Mouse (Mus musculus) intestine, embryonic 16.5 days (tissue): Measurements from ENCODE around the gene Slc23a4. TPM values are rescaled to one million over a fixed set of nuclear protein-coding genes. Genes with fewer than 3 reads are reported as not detected.

ENCODE experiments used
- ATAC-seq: fragments of 200-750 bp; cut with Nextera tagmentation; 2 replicates; pipeline ENCODE4 v1.8.0; 2017; ENCODE audit warnings: moderate TSS enrichment, moderate library complexity
- H3K27ac ChIP-seq: fragments of 300-500 bp; sonication (generic); 2 replicates; pipeline ENCODE4 v1.5.1; 2014; ENCODE audit warnings: mild to moderate bottlenecking, low read length
- H3K27me3 ChIP-seq: fragments of 300-500 bp; sonication (generic); replicated peaks from 2 replicates; pipeline ENCODE4 v1.6.1; 2014; ENCODE audit warnings: low read length, control low read depth, mixed read lengths; ENCODE audit not compliant: control insufficient read depth, insufficient read depth
- H3K36me3 ChIP-seq: fragments of 300-500 bp; sonication (generic); 2 replicates; pipeline ENCODE4 v1.6.1; 2014; ENCODE audit warnings: low read length, control low read depth; ENCODE audit not compliant: control insufficient read depth, insufficient read depth
- H3K4me1 ChIP-seq: fragments of 300-500 bp; sonication (generic); 2 replicates; pipeline ENCODE4 v1.6.1; 2014; ENCODE audit warnings: low read length, control low read depth, mixed read lengths; ENCODE audit not compliant: control insufficient read depth, insufficient read depth
- H3K4me2 ChIP-seq: fragments of 300-500 bp; sonication (generic); 2 replicates; pipeline ENCODE4 v1.6.1; 2014; ENCODE audit warnings: low read depth, low read length, control low read depth
- H3K4me3 ChIP-seq: fragments of 300-500 bp; sonication (generic); 2 replicates; pipeline ENCODE4 v1.5.1; 2014; ENCODE audit warnings: mild to moderate bottlenecking, low read length
- H3K9ac ChIP-seq: fragments of 300-500 bp; sonication (generic); 2 replicates; pipeline ENCODE4 v1.6.1; 2014; ENCODE audit warnings: low read depth, low read length
- H3K9me3 ChIP-seq: fragments of 300-500 bp; sonication (generic); 2 replicates; pipeline ENCODE4 v1.6.1; 2016; ENCODE audit warnings: low read length, control low read depth; ENCODE audit not compliant: control insufficient read depth
- WGBS: fragments of 180-500 bp; shearing (Covaris S2); extraction: QIAGEN DNeasy Blood & Tissue Kit; methylation state at CpG from one replicate; pipeline ENCODE4 v1.1.7; 2014; 5-methylcytosine and 5-hydroxymethylcytosine counted together
- polyA plus RNA-seq: library from polyadenylated mRNA; unstranded; fragments of >200 nt; fragmentation: Nextera tagmentation; extraction: Ambion mirVana; gene quantifications from 2 replicates; pipeline ENCODE4 v1.2.1, GENCODE M21; 2015

Slc23a4 gene
- polyA plus RNA-seq, 1 experiment from 2014 or later, result 11.1 TPM

DNA sequence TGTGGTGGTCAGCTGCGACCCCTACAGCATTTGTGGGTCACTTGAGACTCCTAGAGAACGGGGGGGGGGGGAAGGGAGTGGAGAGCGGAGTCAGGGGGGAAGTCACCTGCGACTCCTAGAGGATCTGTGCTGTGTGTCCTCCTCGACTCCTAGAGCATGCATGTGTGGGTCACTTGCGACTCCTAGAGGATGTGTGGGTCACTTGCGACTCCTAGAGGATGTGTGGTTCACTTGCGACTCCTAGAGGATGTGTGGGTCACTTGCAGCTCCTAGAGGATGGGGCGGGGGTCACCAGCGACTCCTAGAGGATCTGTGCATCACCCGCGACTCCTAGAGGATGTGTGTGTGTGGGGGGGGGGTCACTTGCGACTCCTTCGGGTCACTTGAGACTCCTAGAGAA is 66.3 kb downstream of the Slc23a4 start:
- Histone ChIP-seq H3K4me1 (no peaks in the 10 kb centered on the region), H3K27me3 (no peaks in the 10 kb centered on the region), H3K9me3 (no peaks in the 10 kb centered on the region), H3K9ac (no peak overlapping the region), H3K36me3 (no peaks in the 10 kb centered on the region), H3K27ac (no peak overlapping the region), H3K4me3 (no peak overlapping the region), H3K4me2 (no peak overlapping the region)
- peak; percentile 26; the same call in 1 of the 2 replicates for ATAC-seq
- WGBS, result 57% methylated on average over 14 of the region's 14 CpGs

DNA sequence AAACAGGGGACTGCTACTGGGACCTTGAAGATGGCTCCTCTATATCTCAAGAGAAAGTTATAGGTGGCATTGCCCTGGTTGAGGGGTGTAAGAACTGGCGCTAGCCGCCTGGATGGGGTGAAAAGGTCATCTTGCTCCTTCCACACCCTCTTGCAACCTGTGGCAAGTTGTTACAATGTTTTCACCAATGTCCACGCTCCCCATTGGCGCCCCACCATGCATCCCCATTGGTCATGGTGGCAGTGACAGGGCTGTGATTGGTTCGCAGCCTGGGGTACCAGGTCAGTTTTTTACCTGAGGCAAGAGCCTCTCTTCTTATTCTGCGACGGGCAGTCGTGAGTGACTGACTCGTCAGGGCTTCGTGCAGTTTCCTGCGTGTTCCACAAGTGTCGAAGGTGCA is 67.6 kb downstream of the Slc23a4 start:
- no peaks in the 10 kb centered on the region for H3K4me1 ChIP-seq
- no peaks in the 10 kb centered on the region for H3K27me3 ChIP-seq
- no peak overlapping the region for H3K27ac ChIP-seq
- WGBS, result 93% methylated on average over 12 of the region's 12 CpGs
- no peak for ATAC-seq
- H3K9ac ChIP-seq, result no peak overlapping the region
- no peaks in the 10 kb centered on the region for H3K36me3 ChIP-seq
- no peak overlapping the region for H3K4me3 ChIP-seq
- no peaks in the 10 kb centered on the region for H3K9me3 ChIP-seq
- H3K4me2 ChIP-seq, result no peak overlapping the region

DNA sequence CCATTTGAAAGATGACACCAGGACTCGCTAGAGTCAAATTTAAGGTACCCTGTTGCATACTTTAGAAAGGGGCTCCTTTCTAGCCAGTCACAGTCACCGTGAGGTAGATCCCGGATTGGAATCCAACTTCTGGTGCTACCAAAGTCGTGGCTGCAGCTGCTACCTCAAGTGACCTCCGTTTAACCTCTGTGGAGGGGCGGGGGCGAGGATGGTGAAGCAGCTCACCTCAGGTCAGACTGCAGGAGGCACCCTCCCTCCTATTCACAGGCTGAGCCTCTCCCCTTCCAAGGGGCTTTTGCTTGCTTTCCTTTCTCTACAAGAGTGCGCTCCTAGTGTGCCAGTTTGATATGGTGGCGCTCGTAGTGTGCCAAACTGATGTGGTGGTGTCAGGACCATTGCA is 68.2 kb downstream of the Slc23a4 start, which contains the start of gene Stra8:
TSS of gene Stra8 (plus strand) at position 208 of the 400 bp plus-strand sequence.
- no peaks in the 10 kb centered on the region for H3K36me3 ChIP-seq
- no peaks in the 10 kb centered on the region for H3K4me1 ChIP-seq
- H3K27me3 ChIP-seq, result no peaks in the 10 kb centered on the region
- WGBS, result 45% methylated on average over 10 of the region's 10 CpGs
- H3K9ac ChIP-seq, result no peak within 1 kb of the TSS
- ATAC-seq, result no peak
- no peak within 1 kb of the TSS for H3K27ac ChIP-seq
- H3K4me2 ChIP-seq, result no peak within 1 kb of the TSS
- H3K9me3 ChIP-seq, result no peaks in the 10 kb centered on the region
- no peak within 1 kb of the TSS for H3K4me3 ChIP-seq

DNA sequence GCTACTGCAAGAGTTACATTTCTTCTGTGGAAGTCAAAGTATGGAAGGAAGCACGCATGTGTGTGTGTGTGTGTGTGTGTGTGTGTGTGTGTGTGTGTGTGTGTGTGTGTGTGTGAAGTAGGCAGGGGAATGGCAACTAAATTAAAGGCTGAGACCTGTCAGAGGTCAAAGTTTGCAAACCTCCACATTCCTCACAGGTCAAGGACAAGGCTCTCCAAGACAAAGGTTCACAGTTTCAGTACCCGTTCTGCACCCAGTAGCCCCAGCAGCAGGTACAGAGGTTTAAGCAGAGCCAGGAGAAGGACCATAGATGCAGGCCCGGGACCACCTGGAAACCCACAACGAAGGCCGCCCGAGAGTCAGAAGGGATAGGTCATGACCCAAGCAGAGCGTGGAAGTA is 69.1 kb downstream of the Slc23a4 start:
- Histone ChIP-seq H3K36me3 (no peaks in the 10 kb centered on the region), H3K4me3 (no peak overlapping the region), H3K9me3 (no peaks in the 10 kb centered on the region), H3K27me3 (no peaks in the 10 kb centered on the region), H3K9ac (no peak overlapping the region), H3K27ac (no peak overlapping the region), H3K4me1 (no peaks in the 10 kb centered on the region), H3K4me2 (no peak overlapping the region)
- 73% methylated on average over 7 of the region's 7 CpGs for WGBS
- no peak for ATAC-seq

DNA sequence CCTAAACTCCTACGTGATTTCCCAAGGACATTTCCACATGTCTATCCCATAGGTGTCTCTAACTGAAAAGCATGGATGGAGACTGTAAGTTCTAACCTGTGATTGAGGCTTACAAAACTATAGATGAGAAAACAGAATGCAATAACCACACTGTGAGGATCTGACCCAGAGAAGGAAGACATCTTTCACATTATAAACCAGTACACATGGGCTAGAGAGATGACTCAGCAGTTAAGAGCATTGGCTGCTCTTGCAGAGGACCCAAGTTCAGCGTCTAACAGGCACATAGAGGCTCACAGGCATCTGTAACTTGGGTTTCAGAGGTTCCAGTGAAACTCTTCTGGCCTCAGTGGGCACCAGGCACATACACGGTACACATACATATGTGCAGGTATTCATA is 73.7 kb downstream of the Slc23a4 start:
- H3K4me2 ChIP-seq, result no peak overlapping the region
- no peak overlapping the region for H3K4me3 ChIP-seq
- H3K27ac ChIP-seq, result no peak overlapping the region
- ATAC-seq, result no peak
- H3K9ac ChIP-seq, result no peak overlapping the region
- H3K36me3 ChIP-seq, result no peaks in the 10 kb centered on the region
- WGBS, result 85% methylated on average over 3 of the region's 3 CpGs
- H3K4me1 ChIP-seq, result peaks cover 6% of the 10 kb centered on the region
- H3K9me3 ChIP-seq, result no peaks in the 10 kb centered on the region
- no peaks in the 10 kb centered on the region for H3K27me3 ChIP-seq

DNA sequence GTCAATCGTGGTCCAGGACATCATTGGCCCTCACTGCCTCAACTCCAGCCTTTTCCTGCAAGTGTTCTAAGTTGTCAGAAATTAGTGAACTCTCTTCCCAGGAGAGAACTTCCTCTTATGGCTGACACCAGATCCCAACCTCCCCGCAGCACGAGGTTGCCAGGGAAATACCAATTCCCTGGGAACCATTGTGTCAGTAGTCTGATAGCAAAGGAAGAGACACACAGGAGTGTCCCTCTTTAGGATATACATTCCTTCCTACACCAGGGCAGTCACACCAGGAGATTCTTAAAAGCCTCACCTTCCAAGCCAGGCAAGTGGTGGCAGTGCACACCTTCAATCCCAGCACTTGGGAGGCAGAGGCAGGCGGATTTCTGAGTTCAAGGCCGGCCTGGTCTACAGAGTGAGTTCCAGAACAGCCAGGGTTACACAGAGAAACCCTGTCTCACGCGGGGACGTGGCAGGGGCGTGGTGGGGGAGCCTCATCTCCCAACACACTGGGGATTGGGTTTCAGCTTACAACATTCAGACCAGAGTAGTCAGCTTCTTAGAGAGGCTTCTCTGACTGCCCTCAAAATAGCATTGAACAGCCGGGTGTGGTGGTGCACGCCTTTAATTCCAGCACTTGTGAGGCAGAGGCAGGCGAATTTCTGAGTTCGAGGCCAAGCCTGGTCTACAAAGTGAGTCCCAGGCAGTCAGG is 74.7 kb downstream of the Slc23a4 start:
- Histone ChIP-seq H3K36me3 (no peaks in the 10 kb centered on the region), H3K27ac (no peak overlapping the region), H3K27me3 (no peaks in the 10 kb centered on the region), H3K9ac (no peak overlapping the region), H3K9me3 (no peaks in the 10 kb centered on the region), H3K4me2 (no peak overlapping the region), H3K4me1 (peaks cover 6% of the 10 kb centered on the region), H3K4me3 (no peak overlapping the region)
- 83% methylated on average over 13 of the region's 13 CpGs for WGBS
- ATAC-seq, result no peak

DNA sequence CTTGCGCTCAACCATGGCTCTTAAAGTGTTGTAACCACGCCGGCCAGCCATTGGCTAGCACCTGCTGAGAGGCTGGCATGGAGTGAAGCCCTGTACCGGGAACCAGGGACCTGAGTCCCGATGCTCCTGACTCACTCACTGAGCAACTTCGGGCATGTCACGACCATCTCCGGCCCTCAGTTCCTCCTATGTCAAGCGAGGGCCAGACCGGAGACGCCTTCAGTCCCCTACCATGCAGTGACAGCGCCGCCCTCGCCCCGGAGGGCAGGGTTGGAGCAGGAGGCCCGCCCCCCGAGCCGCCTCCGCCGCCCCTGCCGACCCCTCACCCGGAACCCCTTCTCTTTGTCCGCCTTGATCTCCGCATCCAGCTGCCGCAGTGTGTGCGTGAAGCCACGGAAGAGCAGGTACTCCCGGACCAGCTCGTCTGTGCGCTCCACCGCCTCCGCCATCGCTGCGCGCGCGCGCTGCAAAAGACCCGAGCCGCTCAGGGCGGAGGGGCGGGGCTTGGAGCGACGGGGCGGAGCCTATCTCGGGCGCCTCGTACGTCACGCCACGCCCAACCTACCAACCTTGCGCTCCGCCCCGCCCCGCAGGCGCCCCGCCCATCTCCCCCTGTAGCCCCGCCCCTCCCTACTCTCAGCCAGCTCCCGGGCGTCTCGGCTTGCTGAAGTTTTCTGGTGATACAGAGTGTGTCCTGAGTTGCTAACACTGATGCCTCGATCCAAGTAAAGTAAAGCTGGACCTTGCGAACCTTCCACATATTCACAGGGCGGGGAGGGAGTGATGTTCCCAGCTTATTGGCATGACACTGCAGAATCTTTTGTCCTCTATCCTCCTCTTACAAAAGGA is 77.6 kb downstream of the Slc23a4 start, which contains the start of gene Wdr91:
TSS of gene Wdr91 (minus strand) at position 506 of the 849 bp plus-strand sequence.
- peaks cover 6% of the 10 kb centered on the region for H3K4me1 ChIP-seq
- H3K36me3 ChIP-seq, result 0 out of 2 replicates have a peak, but pooled peaks cover 12% of the 10 kb centered on the region
- peak within 1 kb of the TSS; percentile 77 for H3K9ac ChIP-seq
- peak within 1 kb of the TSS; percentile 80 for H3K4me3 ChIP-seq
- peak; percentile 92 for ATAC-seq
- H3K4me2 ChIP-seq, result peak within 1 kb of the TSS; percentile 70
- no peaks in the 10 kb centered on the region for H3K27me3 ChIP-seq
- peak within 1 kb of the TSS; percentile 75 for H3K27ac ChIP-seq
- under 1% methylated on average over 64 of the region's 64 CpGs for WGBS
- no peaks in the 10 kb centered on the region for H3K9me3 ChIP-seq

DNA sequence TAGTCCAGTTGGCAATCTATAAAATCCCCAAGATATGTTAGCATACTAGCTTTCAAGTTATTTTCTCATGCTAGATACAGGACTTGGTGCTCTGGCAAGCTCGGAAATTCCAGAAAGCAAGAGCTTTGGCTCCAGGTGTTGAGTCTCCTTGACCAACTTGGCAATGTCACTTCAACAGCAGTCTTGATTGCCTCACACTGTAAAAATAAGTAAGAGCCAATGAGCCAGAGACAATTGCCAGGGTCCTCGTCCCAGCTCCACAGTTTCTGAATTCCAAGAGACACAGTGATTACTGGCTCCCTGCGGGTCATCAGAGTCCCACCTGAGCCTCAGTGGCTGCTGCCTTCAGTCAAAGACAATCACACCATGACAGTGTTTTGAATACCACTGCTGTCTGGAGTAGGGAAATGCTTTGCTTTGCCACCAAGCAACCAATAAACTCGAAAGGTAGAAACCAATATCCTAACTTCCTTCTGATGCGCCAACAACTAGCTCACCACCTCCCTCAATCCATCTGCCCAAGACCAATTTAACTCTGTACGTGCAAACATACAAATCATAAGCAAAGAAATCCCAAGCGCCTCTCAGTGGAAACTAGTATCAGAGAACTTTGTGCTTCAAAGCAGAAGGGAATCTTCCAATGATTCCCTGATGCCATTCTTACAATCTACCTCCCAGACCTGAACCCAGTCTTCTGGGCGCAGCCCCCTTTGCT is 78.4 kb downstream of the Slc23a4 start:
- H3K27ac ChIP-seq, result no peak overlapping the region
- WGBS, result 39% methylated on average over 8 of the region's 8 CpGs

DNA sequence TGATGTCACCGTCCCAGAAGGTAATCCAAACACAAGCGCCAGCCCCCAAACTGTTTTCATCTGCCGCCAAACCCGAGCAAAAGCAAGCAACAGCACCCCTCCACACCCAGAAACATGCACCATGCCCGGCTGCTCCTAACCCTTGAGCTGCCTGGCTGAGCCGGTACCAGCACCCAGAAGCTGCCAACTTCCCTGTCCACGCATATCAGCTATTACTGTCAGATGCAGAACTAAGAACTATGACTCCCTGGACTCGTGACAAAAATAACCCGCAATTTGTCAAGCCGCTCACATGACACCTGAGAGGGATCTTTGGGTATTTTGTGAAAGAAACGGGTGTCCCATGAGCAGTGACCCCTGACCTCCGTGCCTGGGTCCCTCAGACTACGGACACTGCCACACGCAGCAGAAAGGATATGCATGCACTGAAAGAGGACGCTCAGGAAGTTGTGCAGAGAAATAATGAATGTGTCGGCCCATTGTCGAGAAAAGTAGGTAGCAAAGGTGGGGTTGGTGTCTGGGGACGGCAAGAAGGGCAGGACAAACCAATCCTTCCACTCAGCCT is 80.4 kb downstream of the Slc23a4 start:
- ATAC-seq, result no peak
- WGBS, result 85% methylated on average over 18 of the region's 18 CpGs
- H3K27me3 ChIP-seq, result no peaks in the 10 kb centered on the region
- peaks cover 6% of the 10 kb centered on the region for H3K4me1 ChIP-seq
- H3K36me3 ChIP-seq, result 0 out of 2 replicates have a peak, but pooled peaks cover 12% of the 10 kb centered on the region
- H3K4me2 ChIP-seq, result no peak overlapping the region
- H3K9me3 ChIP-seq, result no peaks in the 10 kb centered on the region
- no peak overlapping the region for H3K4me3 ChIP-seq
- H3K9ac ChIP-seq, result no peak overlapping the region
- H3K27ac ChIP-seq, result no peak overlapping the region

More for the DNA sequence above, 78.4 kb downstream of the Slc23a4 start:
- Histone ChIP-seq H3K4me2 (peak overlapping the region; percentile 70), H3K4me3 (peak overlapping the region; percentile 80), H3K9me3 (no peaks in the 10 kb centered on the region), H3K36me3 (0 out of 2 replicates have a peak, but pooled peaks cover 12% of the 10 kb centered on the region), H3K4me1 (peaks cover 6% of the 10 kb centered on the region), H3K9ac (peak overlapping the region; percentile 77), H3K27me3 (no peaks in the 10 kb centered on the region)
- ATAC-seq, result no peak
